Mouse (Mus musculus): ENCODE data around the gene Pdlim4.

The Pdlim4 gene

DNA sequence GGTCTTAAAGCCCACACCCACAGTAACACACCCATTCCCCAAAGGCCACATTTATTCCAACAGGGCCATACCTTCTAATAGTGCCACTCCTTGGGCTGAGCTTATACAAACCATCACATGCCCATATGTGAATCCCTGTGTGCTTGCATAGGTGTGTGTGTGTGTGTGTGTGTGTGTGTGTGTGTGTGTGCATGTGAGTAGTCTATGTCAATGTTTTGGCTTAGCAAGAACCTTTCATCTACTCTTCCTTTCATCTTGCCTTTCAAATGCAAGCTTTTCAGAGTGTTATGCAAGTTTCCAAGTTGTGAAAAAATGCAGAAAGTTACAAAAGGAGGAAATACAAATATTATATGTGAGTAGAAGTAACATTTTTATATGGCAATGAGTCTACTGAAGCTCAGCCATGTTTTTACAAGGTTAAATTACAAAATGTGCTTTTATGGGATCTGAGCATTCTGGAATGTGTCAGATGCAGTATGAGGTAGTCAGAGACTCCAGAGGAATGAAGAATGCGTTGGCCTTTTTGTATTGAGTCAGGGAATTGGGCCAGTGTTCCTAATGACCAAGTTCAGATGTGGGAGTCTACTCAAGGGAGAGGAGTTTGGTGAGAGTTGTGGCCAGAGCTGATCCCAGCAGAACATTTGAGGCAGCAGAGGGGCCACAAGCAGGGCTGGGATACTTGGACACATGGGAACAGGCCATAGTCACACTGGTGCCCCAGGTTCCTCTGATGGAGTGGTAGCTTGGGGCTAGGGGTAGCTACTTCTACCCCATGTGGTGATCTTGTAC, 21.5 kb upstream of the Pdlim4 start:
- no peak for DNase-seq

DNA sequence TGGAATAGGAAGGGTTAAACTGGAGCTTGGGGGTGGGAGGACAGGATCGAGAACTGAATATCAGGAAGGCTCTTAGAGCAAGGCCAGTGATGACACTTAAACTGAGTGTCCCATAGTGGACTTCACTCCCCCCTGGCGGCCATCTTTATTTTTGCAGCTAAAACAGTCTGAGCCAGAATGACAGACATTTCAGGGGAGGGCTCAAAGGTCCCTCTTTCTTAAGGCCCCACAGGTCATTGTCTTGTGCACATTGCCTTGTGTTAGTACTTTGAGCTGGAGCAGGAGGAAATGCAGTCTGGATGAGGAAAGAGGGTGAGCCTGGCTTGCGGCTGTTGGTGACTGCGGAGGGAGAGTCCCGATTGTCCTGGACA, 20.1 kb upstream of the Pdlim4 start:
- DNase-seq, result peak; percentile 78

DNA sequence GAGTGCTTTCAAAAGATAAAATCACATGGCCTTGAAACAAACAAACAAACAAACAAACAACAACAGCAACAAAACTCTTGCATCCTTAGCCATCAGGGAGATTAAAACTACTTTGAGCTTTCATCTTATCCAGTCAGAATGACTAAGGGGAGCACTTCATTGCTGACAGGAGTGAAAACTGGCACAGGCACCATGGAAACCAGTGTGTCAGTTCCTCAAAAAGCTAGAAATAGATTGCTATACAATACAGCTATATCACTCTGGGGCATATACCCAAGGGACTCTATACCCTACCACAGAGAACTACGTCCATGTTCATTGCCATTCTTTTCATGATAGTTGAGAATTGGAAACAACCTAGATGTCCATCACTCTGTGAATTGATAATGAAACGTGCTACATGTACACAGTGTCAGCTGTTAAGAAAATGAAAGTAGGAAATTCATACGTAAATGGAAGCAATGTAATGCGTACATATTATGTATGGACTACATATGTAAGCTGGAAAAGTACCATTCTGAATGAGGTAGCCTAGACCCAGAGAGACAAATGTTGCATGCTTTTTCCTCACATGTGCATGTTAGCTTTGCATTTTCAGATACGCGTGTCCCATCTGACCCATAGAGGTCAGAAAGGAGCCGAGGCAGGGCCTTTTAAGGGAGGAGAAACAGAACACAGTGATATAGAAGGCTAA, 19.6 kb upstream of the Pdlim4 start:
- no peak for DNase-seq

DNA sequence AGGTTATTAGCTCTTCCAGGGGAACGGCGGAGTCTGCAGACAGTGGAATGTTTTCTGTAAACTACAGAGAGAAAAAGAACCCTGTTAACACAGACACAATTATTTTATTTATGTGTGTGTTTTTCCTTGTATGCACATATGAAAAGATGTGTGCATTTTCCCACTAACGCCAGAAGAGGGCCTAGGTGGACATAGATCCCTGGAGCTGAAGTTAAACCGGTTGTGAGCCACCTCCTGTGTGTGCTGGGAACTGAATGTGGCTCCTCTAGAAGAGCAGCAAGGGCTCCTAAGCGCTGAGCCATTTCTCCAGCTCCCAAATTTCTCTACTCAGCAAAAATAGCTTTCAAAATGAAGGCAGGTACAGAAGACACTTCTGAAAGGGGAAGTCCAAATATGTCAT, 17.0 kb upstream of the Pdlim4 start:
- DNase-seq, result no peak

DNA sequence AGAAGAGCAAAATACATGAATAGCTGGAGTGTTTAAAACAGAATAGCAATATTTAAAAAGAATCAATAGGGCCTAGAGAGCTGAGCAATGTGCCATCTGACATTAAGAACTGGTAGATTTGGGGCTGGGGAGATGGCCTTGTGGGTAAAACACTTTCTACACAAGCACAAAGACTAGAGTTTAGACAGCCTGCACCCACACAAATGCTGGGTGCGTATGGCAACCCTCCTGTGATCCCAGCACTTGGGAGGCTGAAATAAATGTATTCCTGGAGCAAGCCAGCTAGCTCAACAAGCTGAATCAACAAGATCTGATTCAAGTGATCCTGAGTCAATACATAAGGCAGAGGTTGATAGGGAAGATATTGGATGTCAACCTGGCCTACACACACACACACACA, 16.2 kb upstream of the Pdlim4 start:
- DNase-seq, result no peak

DNA sequence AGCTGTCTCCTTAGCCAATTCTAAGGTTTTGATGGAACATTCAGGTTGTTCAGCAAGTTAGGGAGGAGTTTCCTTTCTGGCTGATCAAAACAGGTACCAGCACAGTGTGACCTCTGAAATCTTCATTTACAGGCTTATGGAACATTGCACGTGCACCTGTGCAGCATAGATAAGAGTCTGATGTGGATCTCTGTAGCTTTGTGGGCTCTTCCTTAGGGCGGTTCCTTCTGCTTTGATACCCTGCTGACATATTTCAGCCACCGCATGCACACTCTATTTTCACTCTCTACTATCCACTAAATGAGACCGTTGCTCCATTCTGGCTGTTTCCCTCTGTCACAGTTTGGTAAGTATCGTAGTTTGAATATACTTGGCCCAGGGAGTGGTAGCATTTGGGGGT, 13.9 kb upstream of the Pdlim4 start:
- DNase-seq, result no peak

DNA sequence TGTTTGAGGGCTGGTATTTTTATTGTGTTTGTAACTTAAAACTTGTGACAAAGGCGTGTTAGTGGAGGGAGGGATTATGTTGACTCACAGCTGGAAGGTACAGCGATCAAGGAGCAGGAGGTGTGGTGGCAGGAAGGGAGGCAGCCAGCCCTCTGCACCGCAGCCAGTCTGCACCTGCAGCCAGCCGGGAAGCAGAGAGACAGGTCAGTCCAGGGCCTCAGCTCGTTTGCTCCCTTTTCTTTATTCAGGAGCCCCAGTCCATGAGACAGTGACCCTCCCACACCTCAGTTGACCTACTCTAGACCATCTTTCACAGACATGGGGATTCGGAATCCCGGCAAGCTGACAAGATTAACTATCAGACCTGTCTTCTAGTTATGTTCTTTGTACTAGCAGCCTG, 11.6 kb upstream of the Pdlim4 start:
- no peak for DNase-seq

DNA sequence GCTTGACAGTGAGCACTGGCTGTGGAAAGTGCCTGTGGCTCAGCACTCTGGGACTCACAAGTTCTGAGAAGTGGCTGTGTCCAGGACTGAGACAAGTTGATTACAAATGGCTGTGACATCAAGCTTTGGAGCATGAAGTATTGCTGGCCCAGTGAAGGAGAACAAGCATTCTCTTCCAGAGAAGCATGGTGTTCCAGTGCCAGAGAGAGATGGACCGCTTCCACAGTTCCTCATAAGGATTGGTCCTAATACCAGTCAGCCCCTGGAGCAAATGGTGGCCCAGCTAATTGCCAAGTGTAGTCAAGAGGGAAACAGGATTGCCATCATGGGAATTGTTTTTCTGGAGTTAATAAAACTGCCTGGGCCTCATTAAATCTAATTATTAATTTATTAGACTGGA, 7.3 kb upstream of the Pdlim4 start:
- peak; percentile 4 for DNase-seq

DNA sequence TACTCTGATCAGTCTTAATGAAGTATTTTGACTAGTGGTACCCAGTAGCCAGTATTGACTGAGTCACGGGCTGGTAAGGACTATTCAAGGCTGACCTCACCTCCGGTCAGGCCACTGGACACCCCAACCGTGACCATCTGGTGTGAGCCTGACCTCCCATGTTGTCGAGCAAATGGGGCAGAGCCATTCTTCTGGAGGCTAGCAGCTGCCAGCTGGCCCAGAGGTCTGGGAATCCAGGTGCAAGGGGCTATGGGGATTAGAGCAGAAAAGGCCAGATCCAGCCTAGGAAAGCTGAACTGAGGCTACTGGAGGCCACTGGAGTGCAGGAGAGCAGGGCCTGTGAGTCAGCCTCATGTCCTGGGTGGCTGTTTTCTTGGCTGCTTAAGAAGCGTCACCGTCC, 6.5 kb upstream of the Pdlim4 start:
- peak; percentile 3 for DNase-seq

DNA sequence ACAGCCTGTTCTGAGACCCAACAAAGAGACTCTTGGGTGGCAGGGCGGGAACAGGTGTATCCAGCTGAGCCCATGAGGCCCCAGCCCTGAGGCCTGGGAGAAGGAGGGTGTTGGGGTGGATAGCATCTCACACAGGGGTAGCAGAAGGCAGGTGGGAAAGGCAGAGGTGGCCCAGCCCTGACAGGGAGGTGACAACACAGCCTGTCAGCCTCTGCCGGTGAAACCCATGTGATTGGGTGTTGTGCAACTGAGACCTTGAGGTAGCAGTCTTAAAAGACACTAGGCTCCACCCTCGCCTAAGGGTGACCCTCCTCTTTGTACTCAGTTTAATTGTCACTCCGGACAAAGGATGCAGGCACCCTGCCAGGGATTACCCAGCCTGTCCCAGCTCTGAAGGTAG, 4.5 kb upstream of the Pdlim4 start:
- peak; percentile 5 for DNase-seq

DNA sequence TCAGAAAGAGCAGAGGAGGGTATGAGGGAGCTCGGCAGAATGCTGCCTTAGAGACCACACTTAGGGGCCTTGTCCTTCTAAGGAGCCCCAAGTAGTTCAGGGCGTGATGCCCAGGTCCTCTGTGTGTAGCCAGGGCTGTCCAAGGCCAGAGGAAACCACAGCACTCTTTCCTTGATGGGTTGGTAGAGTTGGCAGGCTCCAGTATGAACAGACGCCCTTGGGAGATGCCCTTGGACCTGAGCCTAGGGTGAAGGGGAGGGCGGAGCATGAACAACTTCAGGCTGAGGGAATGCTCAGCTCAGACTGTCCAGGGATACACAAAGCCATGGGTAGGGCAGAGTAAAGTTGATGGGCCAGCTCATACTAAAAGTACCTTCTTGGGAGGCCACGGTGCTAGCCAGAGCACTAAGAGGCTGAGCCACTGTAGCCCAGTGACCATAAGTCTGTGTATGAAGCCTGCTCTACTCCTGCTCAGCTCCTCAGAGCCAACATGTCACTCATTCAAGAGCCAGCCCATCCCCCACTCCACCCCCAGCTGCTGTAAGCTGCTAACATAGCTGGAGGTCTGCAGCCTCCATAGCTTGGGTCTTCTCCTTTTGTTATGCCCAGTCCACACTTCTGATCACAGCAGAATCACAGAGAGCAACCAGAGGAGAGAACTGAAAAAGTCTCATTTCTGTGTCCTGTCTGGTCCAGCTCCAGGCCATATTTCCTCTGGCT, 3.1 kb upstream of the Pdlim4 start:
- DNase-seq, result peak; percentile 71

DNA sequence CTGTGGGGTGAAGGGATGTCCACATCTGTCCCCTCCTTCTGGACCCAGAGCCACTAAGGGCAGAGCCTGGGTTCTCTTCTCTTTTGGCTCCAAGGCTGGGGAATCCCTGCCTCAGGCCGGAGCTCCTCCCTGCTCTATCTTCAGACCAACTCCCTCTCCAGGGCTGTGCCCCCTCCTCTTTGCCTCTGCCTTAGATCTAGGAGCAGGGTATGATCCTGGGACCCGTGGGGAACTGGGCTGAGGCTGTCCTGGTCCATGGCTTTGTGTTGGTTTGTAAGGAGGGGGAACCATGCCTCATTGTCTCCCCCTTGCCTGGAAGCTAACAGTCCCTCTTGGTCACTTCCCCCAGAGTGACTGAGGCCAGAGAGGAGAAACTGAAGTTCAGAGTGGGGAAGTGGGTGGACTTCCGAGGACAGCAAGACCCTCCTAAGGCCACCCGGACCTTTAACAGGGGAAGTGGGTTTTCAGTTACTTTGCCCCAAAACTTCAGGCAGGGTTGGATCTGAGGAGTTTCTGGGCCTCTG, 756 bp downstream of the Pdlim4 start:
- no peak for DNase-seq

DNA sequence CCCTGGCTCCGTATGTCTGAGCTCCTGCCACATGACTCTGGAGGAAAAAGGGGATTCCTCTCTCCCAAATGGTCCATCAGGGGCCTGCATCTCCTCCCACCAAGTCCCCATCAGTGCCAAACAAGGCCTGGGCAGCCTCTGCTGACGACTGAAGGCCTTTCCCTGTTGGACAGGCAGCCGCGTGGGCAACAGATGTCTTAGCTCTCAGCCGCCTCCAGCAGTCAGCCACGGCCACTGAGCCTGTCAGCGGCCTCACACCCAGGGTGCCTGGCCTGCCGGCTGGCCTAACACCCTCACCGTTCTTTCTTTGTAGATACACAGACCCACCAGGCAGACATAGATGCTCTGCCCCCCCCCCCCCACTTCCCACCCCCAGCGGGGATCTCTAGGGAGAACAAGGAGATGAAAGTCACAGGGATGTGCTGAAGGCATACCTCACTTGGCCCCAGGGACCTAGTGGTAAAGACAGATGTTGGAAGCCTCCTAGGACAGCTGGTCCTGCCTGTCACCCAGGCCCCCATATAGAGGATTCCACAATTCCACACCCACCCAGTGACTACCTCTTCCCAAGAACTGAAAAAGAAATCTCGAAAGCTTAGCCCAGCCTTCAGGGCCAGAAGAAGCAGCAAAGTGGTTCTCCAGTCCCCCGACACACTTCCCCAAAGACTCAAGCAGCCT, 1.4 kb downstream of the Pdlim4 start:
- no peak for DNase-seq

DNA sequence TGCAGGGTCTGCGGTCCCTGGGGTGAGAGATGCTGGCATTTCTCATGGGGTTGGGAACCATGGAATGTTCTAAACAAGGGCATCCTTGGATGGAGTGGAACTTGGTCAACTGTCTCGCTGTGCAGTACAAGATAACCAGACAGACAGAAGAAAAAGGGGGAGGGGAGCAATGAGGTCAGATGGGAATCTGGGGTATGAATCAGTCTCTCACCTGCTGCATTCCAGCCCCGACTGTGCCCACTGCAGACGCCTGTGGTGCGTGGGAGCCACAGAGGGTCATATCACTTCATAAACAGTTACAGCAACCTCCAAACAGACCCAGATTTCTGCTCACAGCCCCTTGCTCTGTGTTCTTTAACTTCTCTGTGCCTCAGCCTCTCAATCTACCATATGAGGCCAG, 2.4 kb downstream of the Pdlim4 start:
- no peak for DNase-seq

DNA sequence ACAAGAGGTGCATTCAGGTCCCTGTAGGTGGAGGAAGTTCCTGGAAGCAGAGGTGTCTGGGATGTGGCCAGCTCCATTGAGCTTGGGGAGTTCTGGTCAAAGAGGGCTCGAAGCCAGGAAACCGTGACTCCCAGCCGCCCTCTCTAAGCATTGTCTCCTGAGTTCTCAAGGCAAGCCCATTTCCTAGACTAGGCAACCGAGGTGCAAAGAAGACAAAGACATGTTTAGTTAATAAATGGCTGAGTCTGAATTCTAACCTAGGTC, 3.0 kb downstream of the Pdlim4 start:
- DNase-seq, result no peak

DNA sequence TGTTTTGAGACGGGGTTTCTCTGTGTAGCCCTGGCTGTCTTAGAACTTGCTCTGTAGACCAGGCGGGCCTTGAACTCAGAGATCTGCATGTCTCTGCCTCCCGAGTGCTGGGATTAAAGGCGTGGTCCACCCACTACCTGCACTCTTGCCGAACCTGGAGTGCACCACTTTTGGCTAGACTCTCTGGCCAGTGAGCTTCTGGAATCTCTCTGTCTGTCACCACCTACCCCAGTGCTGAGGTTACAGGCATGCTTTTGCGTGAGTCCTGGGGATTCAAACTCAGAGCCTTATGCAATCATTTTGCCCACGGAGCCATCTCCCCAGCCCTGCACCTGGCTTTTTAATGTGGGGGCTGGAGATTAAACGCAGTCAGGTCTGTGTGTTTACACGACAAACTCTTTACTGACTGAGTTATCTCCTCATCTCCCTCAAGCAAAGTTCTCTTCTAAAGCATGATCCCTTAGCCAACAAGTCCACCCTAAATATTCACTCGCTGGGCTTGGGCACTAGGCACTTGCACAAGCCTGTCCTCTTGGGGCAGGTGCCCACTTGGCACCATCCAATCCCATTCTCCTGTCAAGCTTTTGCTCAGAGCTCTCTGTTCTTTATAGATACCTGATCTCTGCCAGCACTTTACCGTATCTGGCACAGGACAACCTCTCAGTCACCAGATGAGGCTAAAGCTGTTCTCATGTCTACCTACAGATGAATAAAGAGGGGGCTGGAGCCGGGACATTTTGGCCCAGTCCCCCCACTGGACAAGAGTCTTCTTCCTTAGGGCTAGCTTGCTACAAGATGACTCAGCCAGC, 3.5 kb downstream of the Pdlim4 start:
- no peak for DNase-seq

DNA sequence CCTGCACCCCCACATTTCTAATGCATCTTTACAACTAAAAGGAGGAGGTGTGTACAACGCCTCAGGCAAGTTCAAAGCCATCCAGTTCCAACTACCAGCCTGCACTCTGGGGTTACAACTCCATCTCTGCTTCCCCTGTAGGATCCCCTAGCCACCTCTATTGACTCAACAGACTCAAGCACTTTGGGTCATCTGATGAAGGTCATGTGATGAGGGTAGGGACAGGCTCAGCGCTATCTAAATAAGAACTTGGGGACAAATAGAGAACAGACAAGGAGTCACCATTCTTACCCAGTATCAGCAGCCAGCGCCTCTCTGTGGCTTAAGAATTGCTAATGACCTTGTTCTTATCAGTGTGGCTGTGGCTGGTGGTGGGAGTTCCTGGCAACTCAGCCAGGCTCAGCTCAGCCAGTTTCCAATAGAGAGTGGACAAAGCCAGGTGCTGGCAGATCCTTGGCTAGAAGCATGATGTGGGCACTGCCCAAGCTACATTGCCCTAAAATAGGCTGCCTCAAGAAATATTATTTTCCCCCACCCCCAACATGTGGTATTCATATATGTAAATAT, 4.3 kb downstream of the Pdlim4 start:
- DNase-seq, result no peak

DNA sequence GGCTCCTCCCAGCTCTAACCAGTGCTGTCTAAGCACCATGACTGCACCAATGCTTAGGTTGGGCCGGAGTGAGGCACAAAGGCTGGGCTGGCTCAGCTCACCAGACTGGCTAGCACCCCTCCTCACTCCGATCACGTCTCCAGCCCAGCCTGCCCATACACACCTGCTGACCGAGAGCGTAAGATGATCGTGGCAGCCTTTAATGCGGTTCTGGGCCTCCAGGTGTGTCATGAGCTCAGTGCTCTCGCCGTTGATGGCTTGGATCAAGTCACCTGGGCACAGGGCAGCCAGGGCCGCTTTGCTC, 5.4 kb downstream of the Pdlim4 start:
- no peak for DNase-seq

DNA sequence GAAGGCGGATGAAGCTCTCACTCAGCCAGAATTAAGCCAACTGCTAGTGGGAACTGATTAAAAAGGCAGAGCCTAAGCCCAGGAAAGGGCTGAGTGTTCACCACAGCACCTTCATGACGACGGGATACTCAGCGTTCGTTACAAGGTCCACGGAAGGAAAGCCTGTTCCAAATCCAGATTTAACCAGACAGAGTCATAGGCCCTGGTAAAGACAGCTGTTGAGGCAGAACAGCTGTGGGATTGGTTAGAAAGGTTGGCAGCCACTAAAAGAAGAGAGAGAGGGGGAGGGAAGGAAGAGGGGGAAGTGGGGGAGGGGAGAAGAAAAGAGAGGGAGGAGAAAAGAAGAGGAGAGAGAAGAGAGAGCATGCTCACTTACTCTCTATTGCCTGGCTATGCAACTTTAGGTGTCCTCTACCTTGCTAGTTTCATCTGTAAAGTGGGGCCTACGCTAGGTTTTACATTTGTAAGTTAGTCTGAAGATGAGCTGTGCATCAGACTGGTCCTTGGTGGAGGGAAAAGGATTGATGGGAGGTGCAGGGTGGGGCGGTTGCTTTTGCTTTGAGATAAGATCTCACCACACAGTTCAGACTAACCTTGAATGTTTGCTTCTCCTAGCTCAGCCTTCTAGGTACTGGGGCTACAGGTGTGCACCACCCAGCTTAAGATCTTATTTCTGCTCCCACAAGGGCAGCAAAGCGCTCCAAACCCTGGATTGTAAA, 5.9 kb downstream of the Pdlim4 start:
- no peak for DNase-seq

DNA sequence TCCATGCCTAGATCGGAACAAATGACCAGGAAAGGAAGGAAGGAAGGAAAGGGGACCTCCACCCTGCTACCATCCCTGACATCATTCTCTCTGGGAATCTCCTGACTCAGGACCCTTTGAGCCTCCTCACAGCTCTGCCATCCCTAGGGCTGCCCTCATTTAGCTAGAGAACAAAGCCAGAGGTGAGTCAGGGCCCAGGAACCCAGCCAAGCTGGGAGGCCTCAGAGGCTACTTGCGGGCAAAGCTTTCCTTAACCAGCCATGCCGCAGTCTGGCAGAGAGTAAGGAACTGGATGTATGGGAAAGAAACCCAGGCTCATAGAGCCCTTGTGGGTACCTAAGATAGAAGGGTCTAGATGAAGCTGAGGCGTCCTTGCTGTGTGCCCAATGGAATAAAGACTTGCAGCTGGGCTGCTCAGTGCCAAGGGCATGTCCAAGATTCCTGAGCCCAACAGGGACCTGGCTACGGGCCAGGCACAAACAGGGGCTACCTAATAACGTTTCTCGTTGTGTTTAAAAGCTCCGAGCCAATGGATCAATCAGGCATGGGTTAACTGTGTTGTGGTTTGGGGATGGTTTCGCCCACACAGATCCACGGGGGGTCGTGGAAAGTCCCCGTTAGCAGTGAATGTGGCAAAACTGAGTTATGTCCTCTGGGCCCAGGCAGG, 6.6 kb downstream of the Pdlim4 start:
- DNase-seq, result peak; percentile 32

DNA sequence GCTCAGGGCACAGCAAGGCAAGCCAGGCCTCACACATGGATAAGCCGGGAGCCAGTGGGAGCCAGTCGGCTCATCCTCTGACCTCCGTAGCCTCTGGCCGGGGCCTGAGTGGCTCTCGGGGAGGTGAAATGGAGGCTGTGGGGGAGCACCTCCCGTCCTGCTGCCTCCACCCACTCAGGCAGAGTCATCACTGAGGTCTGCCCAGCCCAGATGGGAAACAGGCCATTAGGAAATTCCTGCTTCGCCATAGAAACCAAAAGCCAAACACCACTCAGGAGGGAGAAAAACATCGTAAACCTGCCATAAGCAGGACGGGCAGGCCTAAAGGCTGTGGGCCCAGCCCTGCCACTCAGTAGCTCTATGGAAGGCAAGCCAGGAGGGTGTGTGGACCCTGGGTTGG, 8.5 kb downstream of the Pdlim4 start:
- DNase-seq, result no peak
